Mouse (Mus musculus) CH12.LX (cell line): Measurements from ENCODE around the gene Cacna1a. TPM values are rescaled to one million over a fixed set of nuclear protein-coding genes. Genes with fewer than 3 reads are reported as not detected.

Experiments
- DNase-seq: peaks from one replicate; pipeline ENCODE4 v3.0.0-alpha.2; 2013; ENCODE audit errors: extremely low read depth
- H3K27ac ChIP-seq: 2 replicates; pipeline ENCODE4 v1.5.1; 2012; ENCODE audit warnings: low read depth, mild to moderate bottlenecking, control low read depth, moderate library complexity; ENCODE audit not compliant: insufficient read depth
- H3K27me3 ChIP-seq: replicated peaks from 2 replicates; pipeline ENCODE3; 2012; ENCODE audit warnings: inconsistent platforms
- H3K36me3 ChIP-seq, 2 experiments: replicated peaks in 1 of 2; 2 replicates each; pipeline versions ENCODE3 to v1.6.1; 2012; ENCODE audit warnings: inconsistent platforms in 1 of 2, low read length in 1 of 2, mild to moderate bottlenecking in 1 of 2, mixed read lengths in 1 of 2, moderate library complexity in 1 of 2; ENCODE audit not compliant: control insufficient read depth in 1 of 2, insufficient read depth in 1 of 2
- H3K4me1 ChIP-seq, 2 experiments: 2 replicates each; pipeline ENCODE4 v1.6.1; 2012; ENCODE audit warnings: inconsistent platforms in 1 of 2, moderate library complexity in 1 of 2; ENCODE audit not compliant: insufficient read depth in 2 of 2, control insufficient read depth in 1 of 2
- H3K4me2 ChIP-seq: 2 replicates; pipeline ENCODE4 v1.6.1; 2012; ENCODE audit warnings: low read depth, mild to moderate bottlenecking, control low read depth; ENCODE audit not compliant: poor library complexity, insufficient read depth, severe bottlenecking
- H3K4me3 ChIP-seq, 3 experiments: fragments of 150-350 bp in 1 of 3; sonication (generic) in 1 of 3; replicated peaks in 1 of 3; 2 replicates each; pipeline versions ENCODE3 to v1.5.1; 2011 to 2012; ENCODE audit warnings: low read depth in 2 of 3, low read length in 2 of 3, mild to moderate bottlenecking in 2 of 3, moderate library complexity in 2 of 3, control low read depth in 1 of 3, improper control_type of control experiment in 1 of 3, inconsistent platforms in 1 of 3, mixed read lengths in 1 of 3; ENCODE audit not compliant: poor library complexity in 1 of 3
- H3K79me2 ChIP-seq: replicated peaks from 2 replicates; pipeline ENCODE4 v1.6.1; 2012; ENCODE audit warnings: mild to moderate bottlenecking, moderate library complexity; ENCODE audit not compliant: control insufficient read depth, poor library complexity, insufficient read depth, severe bottlenecking; ENCODE audit errors: extremely low read depth
- H3K9ac ChIP-seq: 2 replicates; pipeline ENCODE4 v1.6.1; 2012; ENCODE audit warnings: low read depth, mild to moderate bottlenecking, control low read depth, moderate library complexity; ENCODE audit not compliant: insufficient read depth
- H3K9me3 ChIP-seq: replicated peaks from 2 replicates; pipeline ENCODE3; 2012; ENCODE audit warnings: low read length, inconsistent platforms, mixed read lengths
- CHD2 ChIP-seq: IDR thresholded peaks from 2 replicates; pipeline ENCODE4 v1.6.1; 2011; ENCODE audit warnings: low read length, improper control_type of control experiment
- E2F4 ChIP-seq: IDR thresholded peaks from 2 replicates; pipeline ENCODE4 v1.6.1; 2011; ENCODE audit warnings: low read depth, low read length, improper control_type of control experiment; ENCODE audit not compliant: insufficient replicate concordance
- ETS1 ChIP-seq: conservative IDR thresholded peaks from 2 replicates; pipeline ENCODE4 v1.6.1; 2012; ENCODE audit warnings: low read depth, mild to moderate bottlenecking, inconsistent platforms, low read length, improper control_type of control experiment, moderate library complexity
- IRF4 ChIP-seq: IDR thresholded peaks from 2 replicates; pipeline ENCODE4 v1.6.1; 2014; ENCODE audit warnings: low read depth, mild to moderate bottlenecking, inconsistent platforms, low read length, improper control_type of control experiment
- JUND ChIP-seq: conservative IDR thresholded peaks from 2 replicates; pipeline ENCODE4 v1.6.1; 2011; ENCODE audit warnings: low read depth, low read length, improper control_type of control experiment
- MAFK ChIP-seq: IDR thresholded peaks from 2 replicates; pipeline ENCODE4 v1.6.1; 2011; ENCODE audit warnings: low read length, improper control_type of control experiment; ENCODE audit not compliant: insufficient replicate concordance
- MEF2A ChIP-seq: IDR thresholded peaks from 2 replicates; pipeline ENCODE4 v1.6.1; 2014; ENCODE audit warnings: low read depth, mild to moderate bottlenecking, inconsistent platforms, low read length, improper control_type of control experiment, borderline replicate concordance
- MYC ChIP-seq: IDR thresholded peaks from 2 replicates; pipeline ENCODE4 v1.6.1; 2011; ENCODE audit warnings: low read depth, mild to moderate bottlenecking, improper control_type of control experiment, low read length
- PAX5 ChIP-seq: IDR thresholded peaks from 2 replicates; pipeline ENCODE4 v1.6.1; 2012; ENCODE audit warnings: low read length, inconsistent platforms, mixed read lengths
- RAD21 ChIP-seq: IDR thresholded peaks from 2 replicates; pipeline ENCODE4 v1.6.1; 2011; ENCODE audit warnings: low read depth, mild to moderate bottlenecking, low read length, improper control_type of control experiment, moderate library complexity
- SIN3A ChIP-seq: IDR thresholded peaks from 2 replicates; pipeline ENCODE4 v1.6.1; 2012; ENCODE audit warnings: low read length, improper control_type of control experiment, inconsistent platforms
- TBP ChIP-seq: conservative IDR thresholded peaks from 2 replicates; pipeline ENCODE4 v1.6.1; 2011; ENCODE audit warnings: low read depth, low read length, improper control_type of control experiment
- TCF12 ChIP-seq: IDR thresholded peaks from 2 replicates; pipeline ENCODE4 v1.6.1; 2014; ENCODE audit warnings: low read depth, mild to moderate bottlenecking, inconsistent platforms, low read length, improper control_type of control experiment
- UBTF ChIP-seq: IDR thresholded peaks from 2 replicates; pipeline ENCODE4 v1.6.1; 2012; ENCODE audit warnings: low read depth, mild to moderate bottlenecking, inconsistent platforms, low read length, improper control_type of control experiment, moderate library complexity
- USF1 ChIP-seq: IDR thresholded peaks from 2 replicates; pipeline ENCODE4 v1.6.1; 2014; ENCODE audit warnings: low read depth, mild to moderate bottlenecking, inconsistent platforms, low read length, improper control_type of control experiment
- ZC3H11A ChIP-seq: IDR thresholded peaks from 2 replicates; pipeline ENCODE4 v1.6.1; 2012; ENCODE audit warnings: low read depth, mild to moderate bottlenecking, inconsistent platforms, low read length, improper control_type of control experiment
- ZKSCAN1 ChIP-seq: IDR thresholded peaks from 2 replicates; pipeline ENCODE4 v1.6.1; 2012; ENCODE audit warnings: low read depth, inconsistent platforms, low read length, improper control_type of control experiment, borderline replicate concordance
- ZNF384 ChIP-seq: IDR thresholded peaks from 2 replicates; pipeline ENCODE4 v1.6.1; 2012; ENCODE audit warnings: low read depth, low read length, improper control_type of control experiment, inconsistent platforms
- dilution Hi-C: fragments of 300-500 bp; cut with MboI; formaldehyde crosslinking; loops from 2 replicates; pipeline ENCODE4 v1.14.3; 2020; ENCODE audit warnings: low sequenced_read_pairs; ENCODE audit not compliant: extremely low pct_unique_long_range_greater_than_20kb, extremely low pct_ligation_motif_present
- in situ Hi-C: fragments of 300-500 bp; cut with MboI; formaldehyde crosslinking; loops from 3 replicates; pipeline ENCODE4 v1.14.3; 2019; ENCODE audit warnings: low sequenced_read_pairs, low pct_ligation_motif_present, low pct_unique_long_range_greater_than_20kb, mixed read lengths
- polyA plus RNA-seq: library from polyadenylated mRNA; unstranded; fragments of >175 nt; gene quantifications from 2 replicates; pipeline ENCODE4 v1.2.1, GENCODE M21; 2012; ENCODE audit warnings: low read depth; ENCODE audit not compliant: insufficient read length
- total RNA-seq, 2 experiments: library from RNA; depleted of rRNA; stranded (reverse); fragments of 300-350 nt in 1 of 2; fragments of >200 nt in 1 of 2; gene quantifications; 2 replicates each; pipeline ENCODE4 v1.2.3; 2012 to 2014

Cacna1a gene
- total and polyA plus RNA-seq, 3 experiments: 2.6 to 9.4 (median 6.9) TPM

- no peak for DNase-seq
- peaks cover 93% of the 10 kb centered on the region for H3K79me2 ChIP-seq
- in situ Hi-C loops: no loop called here
- TF ChIP-seq JUND: no peak
- TF ChIP-seq TBP: no peak
- no peak for TF ChIP-seq MAFK
- TF ChIP-seq ZC3H11A: no peak
- no peak for TF ChIP-seq USF1
- no peak for TF ChIP-seq MEF2A
- TF ChIP-seq RAD21: no peak
- no peak for TF ChIP-seq UBTF
- TF ChIP-seq PAX5: no peak
- TF ChIP-seq ETS1: no peak
- TF ChIP-seq TCF12: no peak
- no peak for TF ChIP-seq E2F4
- TF ChIP-seq IRF4: no peak
- TF ChIP-seq, all 38 proteins: peak for 0
- H3K36me3 ChIP-seq: peaks cover 13 to 74% of the 10 kb centered on the region in 2 experiments
- H3K27me3 ChIP-seq: no peaks in the 10 kb centered on the region
- peaks cover 21 to 64% of the 10 kb centered on the region in 2 experiments for H3K4me1 ChIP-seq
- dilution Hi-C loops: no loop called here
- no peak overlapping the region for H3K4me3 ChIP-seq
- H3K27ac ChIP-seq: no peak overlapping the region
- H3K9ac ChIP-seq: no peak overlapping the region
- no peak overlapping the region for H3K4me2 ChIP-seq
- no peaks in the 10 kb centered on the region for H3K9me3 ChIP-seq
Observed at GRCm38 (mm10) chr8:84682257-84682656, 294.0 kb downstream of the Cacna1a start.

GRCm38 (mm10) chr8:84684537-84684936, 296.3 kb downstream of the Cacna1a start:
- H3K79me2 ChIP-seq: peaks cover 81% of the 10 kb centered on the region
- H3K36me3 ChIP-seq: peaks cover 10 to 55% of the 10 kb centered on the region in 2 experiments

More at GRCm38 (mm10) chr8:84684537-84684936, 296.3 kb downstream of the Cacna1a start:
- dilution Hi-C loops (no loop called here), in situ Hi-C loops (no loop called here)
- H3K4me1 ChIP-seq: peaks cover 21 to 62% of the 10 kb centered on the region in 2 experiments
- DNase-seq: no peak
- no peak overlapping the region for H3K27ac ChIP-seq
- no peak overlapping the region for H3K4me2 ChIP-seq
- no peaks in the 10 kb centered on the region for H3K9me3 ChIP-seq
- TF ChIP-seq MYC: no peak
- TF ChIP-seq SIN3A: no peak
- no peak for TF ChIP-seq ZNF384
- TF ChIP-seq PAX5: no peak
- TF ChIP-seq CHD2: no peak
- TF ChIP-seq ZKSCAN1: no peak
- H3K27me3 ChIP-seq: no peaks in the 10 kb centered on the region
- no peak overlapping the region for H3K4me3 ChIP-seq
- no peak overlapping the region for H3K9ac ChIP-seq
